Mouse (Mus musculus) heart, embryonic 16.5 days (tissue): Measurements from ENCODE around the gene Pxmp4. TPM values are rescaled to one million over a fixed set of nuclear protein-coding genes. Genes with fewer than 3 reads are reported as not detected.

ENCODE experiments used
- ATAC-seq: fragments of 200-750 bp; cut with Nextera tagmentation; replicated peaks from 2 replicates; pipeline ENCODE4 v1.8.0; 2017; ENCODE audit warnings: moderate number of reproducible peaks; ENCODE audit not compliant: insufficient read depth, low FRiP score; ENCODE audit errors: extremely low read depth
- H3K27ac ChIP-seq: fragments of 300-500 bp; sonication (generic); 2 replicates; pipeline ENCODE4 v1.5.1; 2014; ENCODE audit warnings: mild to moderate bottlenecking, low read length, control low read depth, moderate library complexity
- H3K27me3 ChIP-seq: fragments of 300-500 bp; sonication (generic); 2 replicates; pipeline ENCODE4 v1.6.1; 2014; ENCODE audit warnings: low read length, mixed read lengths; ENCODE audit not compliant: control insufficient read depth, insufficient read depth
- H3K36me3 ChIP-seq: fragments of 300-500 bp; sonication (generic); 2 replicates; pipeline ENCODE4 v1.6.1; 2014; ENCODE audit not compliant: control insufficient read depth, insufficient read depth
- H3K4me1 ChIP-seq: fragments of 300-500 bp; sonication (generic); 2 replicates; pipeline ENCODE4 v1.6.1; 2014; ENCODE audit warnings: low read length, mixed read lengths; ENCODE audit not compliant: control insufficient read depth, insufficient read depth
- H3K4me2 ChIP-seq: fragments of 300-500 bp; sonication (generic); 2 replicates; pipeline ENCODE4 v1.6.1; 2014; ENCODE audit warnings: low read depth, mild to moderate bottlenecking, control low read depth, low read length
- H3K4me3 ChIP-seq: fragments of 300-500 bp; sonication (generic); 2 replicates; pipeline ENCODE4 v1.5.1; 2014; ENCODE audit warnings: mild to moderate bottlenecking, control low read depth, low read length
- H3K9ac ChIP-seq: fragments of 300-500 bp; sonication (generic); 2 replicates; pipeline ENCODE4 v1.6.1; 2014; ENCODE audit warnings: low read length, control low read depth
- H3K9me3 ChIP-seq: fragments of 300-500 bp; sonication (generic); replicated peaks from 2 replicates; pipeline ENCODE4 v1.6.1; 2016; ENCODE audit warnings: low read length; ENCODE audit not compliant: control insufficient read depth
- WGBS: fragments of 180-500 bp; shearing (Covaris S2); extraction: QIAGEN DNeasy Blood & Tissue Kit; methylation state at CpG from one replicate; pipeline ENCODE4 v1.1.7; 2014; 5-methylcytosine and 5-hydroxymethylcytosine counted together
- polyA plus RNA-seq: library from polyadenylated mRNA; unstranded; fragments of >200 nt; fragmentation: Nextera tagmentation; extraction: Ambion mirVana; gene quantifications from 2 replicates; pipeline ENCODE4 v1.2.1, GENCODE M21; 2015

Pxmp4 gene
- polyA plus RNA-seq, 1 experiment from 2014 or later, result 28.2 TPM

GRCm38 (mm10) chr2:154600586-154600985, 2.9 kb downstream of the Pxmp4 start:
- ATAC-seq, result no peak

GRCm38 (mm10) chr2:154597399-154597798, 6.1 kb downstream of the Pxmp4 start:
- H3K9ac ChIP-seq, result no peak overlapping the region
- H3K4me2 ChIP-seq, result no peak overlapping the region
- no peaks in the 10 kb centered on the region for H3K4me1 ChIP-seq
- H3K27me3 ChIP-seq, result no peaks in the 10 kb centered on the region
- H3K36me3 ChIP-seq, result no peaks in the 10 kb centered on the region
- ATAC-seq, result no peak
- H3K4me3 ChIP-seq, result no peak overlapping the region
- peaks cover 3% of the 10 kb centered on the region; the same call in 1 of the 2 replicates for H3K9me3 ChIP-seq
- H3K27ac ChIP-seq, result no peak overlapping the region
- 89% methylated on average over 3 of the region's 3 CpGs for WGBS

More at GRCm38 (mm10) chr2:154600586-154600985, 2.9 kb downstream of the Pxmp4 start:
- H3K9ac ChIP-seq, result no peak overlapping the region
- H3K27ac ChIP-seq, result no peak overlapping the region
- WGBS, result 72% methylated on average over 6 of the region's 6 CpGs
- H3K36me3 ChIP-seq, result no peaks in the 10 kb centered on the region
- no peaks in the 10 kb centered on the region for H3K27me3 ChIP-seq
- H3K4me1 ChIP-seq, result peaks cover 10% of the 10 kb centered on the region
- no peaks in the 10 kb centered on the region for H3K9me3 ChIP-seq
- no peak overlapping the region for H3K4me2 ChIP-seq
- no peak overlapping the region for H3K4me3 ChIP-seq

DNA sequence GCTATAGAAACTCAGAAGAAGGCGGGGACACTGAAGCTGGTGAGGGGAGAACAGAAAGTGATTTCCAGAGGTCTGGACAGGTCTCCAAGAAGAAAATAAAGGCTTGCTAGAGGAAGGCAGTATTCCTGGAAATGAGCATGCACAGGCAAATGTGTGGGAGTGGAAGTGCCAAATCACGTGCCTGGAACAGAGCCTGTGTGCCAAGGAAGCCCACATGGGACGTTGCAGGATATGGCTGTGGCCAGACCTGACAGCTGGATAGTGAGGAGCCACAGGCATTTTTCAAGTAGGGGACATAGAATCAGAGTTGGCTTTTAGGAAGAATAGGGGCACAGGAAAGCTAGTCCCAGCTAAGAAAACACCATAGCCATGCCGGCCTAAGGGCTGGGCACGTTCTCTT, 7.7 kb downstream of the Pxmp4 start:
- Histone ChIP-seq H3K27me3 (no peaks in the 10 kb centered on the region), H3K4me1 (no peaks in the 10 kb centered on the region), H3K9me3 (peaks cover 3% of the 10 kb centered on the region; the same call in 1 of the 2 replicates), H3K36me3 (no peaks in the 10 kb centered on the region), H3K27ac (no peak overlapping the region), H3K9ac (no peak overlapping the region), H3K4me2 (no peak overlapping the region), H3K4me3 (no peak overlapping the region)
- WGBS, result 69% methylated on average over 5 of the region's 5 CpGs
- no peak for ATAC-seq

GRCm38 (mm10) chr2:154593025-154593424, 10.5 kb downstream of the Pxmp4 start:
- Histone ChIP-seq H3K4me2 (no peak overlapping the region), H3K4me1 (no peaks in the 10 kb centered on the region), H3K36me3 (no peaks in the 10 kb centered on the region), H3K27ac (no peak overlapping the region), H3K9ac (no peak overlapping the region), H3K9me3 (peaks cover 3% of the 10 kb centered on the region; the same call in 1 of the 2 replicates), H3K4me3 (no peak overlapping the region), H3K27me3 (no peaks in the 10 kb centered on the region)
- WGBS, result 64% methylated on average over 3 of the region's 3 CpGs
- ATAC-seq, result no peak; the same call in 1 of the 2 replicates

- ATAC-seq, result no peak
- H3K9ac ChIP-seq, result no peak overlapping the region
- H3K4me3 ChIP-seq, result no peak overlapping the region
- peaks cover 3% of the 10 kb centered on the region; the same call in 1 of the 2 replicates for H3K9me3 ChIP-seq
- no peaks in the 10 kb centered on the region for H3K27me3 ChIP-seq
- H3K4me2 ChIP-seq, result no peak overlapping the region
- no peak overlapping the region for H3K27ac ChIP-seq
- no peaks in the 10 kb centered on the region for H3K4me1 ChIP-seq
- WGBS, result 84% methylated on average over 3 of the region's 3 CpGs
- H3K36me3 ChIP-seq, result peaks cover 8% of the 10 kb centered on the region
Observed at GRCm38 (mm10) chr2:154591239-154591638, 12.3 kb downstream of the Pxmp4 start.

GRCm38 (mm10) chr2:154589051-154589450, 14.5 kb downstream of the Pxmp4 start:
- Histone ChIP-seq H3K4me3 (no peak overlapping the region), H3K27me3 (no peaks in the 10 kb centered on the region), H3K9ac (no peak overlapping the region), H3K4me1 (peaks cover 10% of the 10 kb centered on the region), H3K4me2 (no peak overlapping the region), H3K9me3 (peaks cover 3% of the 10 kb centered on the region; the same call in 1 of the 2 replicates), H3K36me3 (peaks cover 8% of the 10 kb centered on the region), H3K27ac (no peak overlapping the region)
- WGBS, result 77% methylated on average over 4 of the region's 4 CpGs
- no peak for ATAC-seq

DNA sequence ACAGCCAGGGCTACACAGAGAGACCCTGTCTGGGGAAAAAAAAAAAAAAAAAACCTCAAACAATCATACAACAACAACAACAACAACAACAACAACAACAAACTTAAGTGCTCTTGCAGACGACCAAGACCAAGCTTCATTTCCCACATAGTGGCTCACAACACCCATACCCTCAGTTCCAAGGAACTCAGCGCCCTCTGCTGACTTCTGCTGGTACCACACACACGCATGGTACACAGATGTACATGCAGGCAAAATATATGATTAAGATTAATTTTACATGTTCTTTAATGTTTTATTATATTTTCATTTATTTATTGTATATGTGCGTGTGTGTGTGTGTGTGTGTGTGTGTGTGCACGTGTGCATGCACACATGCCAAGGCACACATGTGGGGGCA, 17.1 kb downstream of the Pxmp4 start:
- no peak for ATAC-seq
- Histone ChIP-seq H3K9me3 (no peaks in the 10 kb centered on the region), H3K4me3 (no peak overlapping the region), H3K27me3 (no peaks in the 10 kb centered on the region), H3K9ac (no peak overlapping the region), H3K4me2 (no peak overlapping the region), H3K4me1 (peaks cover 14% of the 10 kb centered on the region), H3K27ac (no peak overlapping the region), H3K36me3 (peaks cover 8% of the 10 kb centered on the region)
- 78% methylated on average over 5 of the region's 5 CpGs for WGBS

GRCm38 (mm10) chr2:154584931-154585601, 18.4 kb downstream of the Pxmp4 start:
- Histone ChIP-seq H3K36me3 (peaks cover 8% of the 10 kb centered on the region), H3K4me1 (peaks cover 14% of the 10 kb centered on the region), H3K4me2 (no peak overlapping the region), H3K9ac (no peak overlapping the region), H3K9me3 (no peaks in the 10 kb centered on the region), H3K27me3 (no peaks in the 10 kb centered on the region), H3K4me3 (no peak overlapping the region), H3K27ac (no peak overlapping the region)
- ATAC-seq, result no peak
- WGBS, result 56% methylated on average over 17 of the region's 17 CpGs

GRCm38 (mm10) chr2:154583906-154584872, 19.3 kb downstream of the Pxmp4 start:
- no peak overlapping the region for H3K4me2 ChIP-seq
- ATAC-seq, result peak; percentile 73; the same call in 1 of the 2 replicates
- no peak overlapping the region for H3K9ac ChIP-seq

More at GRCm38 (mm10) chr2:154583906-154584872, 19.3 kb downstream of the Pxmp4 start:
- Histone ChIP-seq H3K4me3 (no peak overlapping the region), H3K4me1 (peaks cover 14% of the 10 kb centered on the region), H3K27ac (no peak overlapping the region), H3K27me3 (no peaks in the 10 kb centered on the region), H3K9me3 (no peaks in the 10 kb centered on the region), H3K36me3 (peaks cover 8% of the 10 kb centered on the region)
- 39% methylated on average over 15 of the region's 15 CpGs for WGBS
